Mouse (Mus musculus) activated CD4-positive, CD25-positive, alpha-beta regulatory T cell, adult 4 months (primary cell): Measurements from ENCODE around the gene Ptf1a. TPM values are rescaled to one million over a fixed set of nuclear protein-coding genes. Genes with fewer than 3 reads are reported as not detected.

Source experiments
- ATAC-seq: one replicate; pipeline ENCODE4 v1.8.0; 2017
- polyA plus RNA-seq, 2 experiments: library from polyadenylated mRNA; unstranded; fragments of 100-300 nt; shearing (Covaris generic); gene quantifications; one replicate each; pipeline ENCODE4 v1.2.1; 2017

Gene Ptf1a
- not detected for polyA plus RNA-seq

GRCm38 (mm10) chr2:19444931-19445831 lies at the start of gene Ptf1a:
Gene Ptf1a (plus strand): TSS chr2:19445663.
- ATAC-seq, result no peak

GRCm38 (mm10) chr2:19405409-19405808 lies 40.1 kb upstream of the Ptf1a start:
- ATAC-seq, result no peak

- no peak for ATAC-seq
Observed at GRCm38 (mm10) chr2:19406531-19406930, 38.9 kb upstream of the Ptf1a start.

- ATAC-seq, result peak; percentile 80
Observed at GRCm38 (mm10) chr2:19414222-19414965, 31.1 kb upstream of the Ptf1a start.

GRCm38 (mm10) chr2:19415063-19415521 lies 30.4 kb upstream of the Ptf1a start:
- peak; percentile 79 for ATAC-seq

GRCm38 (mm10) chr2:19416066-19416465 lies 29.4 kb upstream of the Ptf1a start:
- ATAC-seq, result no peak

- no peak for ATAC-seq
Observed at GRCm38 (mm10) chr2:19419686-19420345, 25.6 kb upstream of the Ptf1a start.

GRCm38 (mm10) chr2:19422226-19422625 lies 23.2 kb upstream of the Ptf1a start:
- no peak for ATAC-seq

- ATAC-seq, result no peak
Observed at GRCm38 (mm10) chr2:19423086-19423485, 22.4 kb upstream of the Ptf1a start.

GRCm38 (mm10) chr2:19429031-19429430 lies 16.4 kb upstream of the Ptf1a start:
- ATAC-seq, result no peak

- ATAC-seq, result no peak
Observed at GRCm38 (mm10) chr2:19429691-19430690, 15.5 kb upstream of the Ptf1a start.

- ATAC-seq, result no peak
Observed at GRCm38 (mm10) chr2:19430746-19431145, 14.7 kb upstream of the Ptf1a start.

- no peak for ATAC-seq
Observed at GRCm38 (mm10) chr2:19431186-19431585, 14.3 kb upstream of the Ptf1a start.

GRCm38 (mm10) chr2:19431614-19432323 lies 13.7 kb upstream of the Ptf1a start:
- ATAC-seq, result no peak

- ATAC-seq, result no peak
Observed at GRCm38 (mm10) chr2:19444346-19444745, 1.1 kb upstream of the Ptf1a start.

GRCm38 (mm10) chr2:19445871-19446501 lies 523 bp downstream of the Ptf1a start:
- ATAC-seq, result no peak

GRCm38 (mm10) chr2:19446746-19447145 lies 1.3 kb downstream of the Ptf1a start:
- no peak for ATAC-seq

- ATAC-seq, result no peak
Observed at GRCm38 (mm10) chr2:19448042-19448700, 2.7 kb downstream of the Ptf1a start.

GRCm38 (mm10) chr2:19449308-19449707 lies 3.8 kb downstream of the Ptf1a start:
- ATAC-seq, result no peak

- ATAC-seq, result no peak
Observed at GRCm38 (mm10) chr2:19452531-19453055, 7.1 kb downstream of the Ptf1a start.
